Mouse (Mus musculus): ENCODE results near the gene Asphd1. TPM values are rescaled to one million over a fixed set of nuclear protein-coding genes. Genes with fewer than 3 reads are reported as not detected.

The Asphd1 gene
- polyA plus RNA-seq, 1 experiment from 2014 or later, result 6.5 TPM

- no peak for DNase-seq
- no peak for ATAC-seq (ENCODE audit: low FRiP score, low TSS enrichment)
Observed at GRCm38 (mm10) chr7:126976878-126977459, 27.6 kb upstream of the Asphd1 start.

GRCm38 (mm10) chr7:126975950-126976866, 26.8 kb upstream of the Asphd1 start, which contains the start of gene Cdiptos:
TSS of gene Cdiptos (minus strand) at chr7:126976098.
- WGBS, result under 1% methylated on average over 55 of the region's 55 CpGs
- H3K27me3 ChIP-seq (ENCODE audit: control insufficient read depth, insufficient read depth, low read length), result no peaks in the 10 kb centered on the region
- ATAC-seq (ENCODE audit: low FRiP score, low TSS enrichment), result peak; percentile 92
- H3K27ac ChIP-seq (replicated peaks; ENCODE audit: low read depth, low read length), result peak within 1 kb of the TSS; percentile 95
- peaks cover 11% of the 10 kb centered on the region for H3K4me1 ChIP-seq (ENCODE audit: control insufficient read depth, insufficient read depth, low read length)
- H3K9ac ChIP-seq (replicated peaks; ENCODE audit: low read length), result peak within 1 kb of the TSS; percentile 96
- peak within 1 kb of the TSS; percentile 92 for H3K4me2 ChIP-seq (ENCODE audit: low read length)
- H3K4me3 ChIP-seq (replicated peaks; ENCODE audit: low read depth, low read length), result peak within 1 kb of the TSS; percentile 90
- peaks cover 45% of the 10 kb centered on the region for H3K36me3 ChIP-seq (ENCODE audit: control insufficient read depth, insufficient read depth, low read length)
- H3K9me3 ChIP-seq (ENCODE audit: control insufficient read depth, low read length), result no peaks in the 10 kb centered on the region
- peak; percentile 99 for DNase-seq

More at GRCm38 (mm10) chr7:126976878-126977459, 27.6 kb upstream of the Asphd1 start:
- Histone ChIP-seq H3K36me3 (ENCODE audit: control insufficient read depth, insufficient read depth, low read length) (peaks cover 45% of the 10 kb centered on the region), H3K27me3 (ENCODE audit: control insufficient read depth, insufficient read depth, low read length) (no peaks in the 10 kb centered on the region), H3K9ac (replicated peaks; ENCODE audit: low read length) (peak overlapping the region; percentile 96), H3K4me3 (replicated peaks; ENCODE audit: low read depth, low read length) (peak overlapping the region; percentile 90), H3K27ac (replicated peaks; ENCODE audit: low read depth, low read length) (peak overlapping the region; percentile 95; the same call in 1 of the 2 replicates), H3K4me1 (ENCODE audit: control insufficient read depth, insufficient read depth, low read length) (peaks cover 11% of the 10 kb centered on the region), H3K9me3 (ENCODE audit: control insufficient read depth, low read length) (no peaks in the 10 kb centered on the region), H3K4me2 (ENCODE audit: low read length) (peak overlapping the region; percentile 92)
- 30% methylated on average over 14 of the region's 14 CpGs for WGBS

- no peaks in the 10 kb centered on the region for H3K9me3 ChIP-seq (ENCODE audit: control insufficient read depth, low read length)
- no peak for ATAC-seq (ENCODE audit: low FRiP score, low TSS enrichment)
- peak within 1 kb of the TSS; percentile 90 for H3K4me3 ChIP-seq (replicated peaks; ENCODE audit: low read depth, low read length)
- DNase-seq, result no peak
- H3K27ac ChIP-seq (replicated peaks; ENCODE audit: low read depth, low read length), result peak within 1 kb of the TSS; percentile 95
- peak within 1 kb of the TSS; percentile 96 for H3K9ac ChIP-seq (replicated peaks; ENCODE audit: low read length)
- H3K36me3 ChIP-seq (ENCODE audit: control insufficient read depth, insufficient read depth, low read length), result peaks cover 48% of the 10 kb centered on the region
- H3K4me2 ChIP-seq (ENCODE audit: low read length), result peak within 1 kb of the TSS; percentile 92
- 0% methylated on average over 1 of the region's 1 CpGs for WGBS
- peaks cover 11% of the 10 kb centered on the region for H3K4me1 ChIP-seq (ENCODE audit: control insufficient read depth, insufficient read depth, low read length)
- H3K27me3 ChIP-seq (ENCODE audit: control insufficient read depth, insufficient read depth, low read length), result no peaks in the 10 kb centered on the region
Observed at GRCm38 (mm10) chr7:126975893-126975949, 26.3 kb upstream of the Asphd1 start, which contains the start of gene Cdipt. TSS of gene Cdipt (plus strand) at chr7:126975914.

GRCm38 (mm10) chr7:126975493-126975892, 26.1 kb upstream of the Asphd1 start:
- no peak for DNase-seq
- Histone ChIP-seq H3K27me3 (ENCODE audit: control insufficient read depth, insufficient read depth, low read length) (no peaks in the 10 kb centered on the region), H3K27ac (replicated peaks; ENCODE audit: low read depth, low read length) (peak overlapping the region; percentile 95; the same call in 1 of the 2 replicates), H3K9me3 (ENCODE audit: control insufficient read depth, low read length) (no peaks in the 10 kb centered on the region), H3K36me3 (ENCODE audit: control insufficient read depth, insufficient read depth, low read length) (peaks cover 48% of the 10 kb centered on the region), H3K4me2 (ENCODE audit: low read length) (peak overlapping the region; percentile 92), H3K4me1 (ENCODE audit: control insufficient read depth, insufficient read depth, low read length) (peaks cover 11% of the 10 kb centered on the region), H3K9ac (replicated peaks; ENCODE audit: low read length) (no peak overlapping the region), H3K4me3 (replicated peaks; ENCODE audit: low read depth, low read length) (peak overlapping the region; percentile 90; the same call in 1 of the 2 replicates)
- ATAC-seq (ENCODE audit: low FRiP score, low TSS enrichment), result peak; percentile 5; the same call in 1 of the 2 replicates
- WGBS, result 11% methylated on average over 8 of the region's 8 CpGs

- 63% methylated on average over 6 of the region's 6 CpGs for WGBS
- H3K36me3 ChIP-seq (ENCODE audit: control insufficient read depth, insufficient read depth, low read length), result peaks cover 88% of the 10 kb centered on the region
- ATAC-seq (ENCODE audit: low FRiP score, low TSS enrichment), result no peak
Observed at GRCm38 (mm10) chr7:126967361-126967760, 18.0 kb upstream of the Asphd1 start.

GRCm38 (mm10) chr7:126965568-126965967, 16.2 kb upstream of the Asphd1 start:
- Histone ChIP-seq H3K36me3 (ENCODE audit: control insufficient read depth, insufficient read depth, low read length) (peaks cover 91% of the 10 kb centered on the region), H3K9me3 (ENCODE audit: control insufficient read depth, low read length) (no peaks in the 10 kb centered on the region), H3K4me2 (ENCODE audit: low read length) (no peak overlapping the region), H3K27me3 (ENCODE audit: control insufficient read depth, insufficient read depth, low read length) (no peaks in the 10 kb centered on the region), H3K9ac (replicated peaks; ENCODE audit: low read length) (no peak overlapping the region), H3K4me3 (replicated peaks; ENCODE audit: low read depth, low read length) (no peak overlapping the region), H3K27ac (replicated peaks; ENCODE audit: low read depth, low read length) (no peak overlapping the region), H3K4me1 (ENCODE audit: control insufficient read depth, insufficient read depth, low read length) (no peaks in the 10 kb centered on the region)
- DNase-seq, result no peak
- WGBS, result 70% methylated on average over 3 of the region's 3 CpGs
- ATAC-seq (ENCODE audit: low FRiP score, low TSS enrichment), result no peak

More at GRCm38 (mm10) chr7:126967361-126967760, 18.0 kb upstream of the Asphd1 start:
- Histone ChIP-seq H3K4me2 (ENCODE audit: low read length) (no peak overlapping the region), H3K4me1 (ENCODE audit: control insufficient read depth, insufficient read depth, low read length) (no peaks in the 10 kb centered on the region), H3K27ac (replicated peaks; ENCODE audit: low read depth, low read length) (no peak overlapping the region), H3K9me3 (ENCODE audit: control insufficient read depth, low read length) (no peaks in the 10 kb centered on the region), H3K9ac (replicated peaks; ENCODE audit: low read length) (no peak overlapping the region), H3K27me3 (ENCODE audit: control insufficient read depth, insufficient read depth, low read length) (no peaks in the 10 kb centered on the region), H3K4me3 (replicated peaks; ENCODE audit: low read depth, low read length) (no peak overlapping the region)
- no peak for DNase-seq

- peaks cover 91% of the 10 kb centered on the region for H3K36me3 ChIP-seq (ENCODE audit: control insufficient read depth, insufficient read depth, low read length)
- H3K9ac ChIP-seq (replicated peaks; ENCODE audit: low read length), result no peak overlapping the region
- no peak overlapping the region for H3K4me3 ChIP-seq (replicated peaks; ENCODE audit: low read depth, low read length)
- no peak for ATAC-seq (ENCODE audit: low FRiP score, low TSS enrichment)
- no peaks in the 10 kb centered on the region for H3K4me1 ChIP-seq (ENCODE audit: control insufficient read depth, insufficient read depth, low read length)
- H3K9me3 ChIP-seq (ENCODE audit: control insufficient read depth, low read length), result no peaks in the 10 kb centered on the region
- no peak overlapping the region for H3K4me2 ChIP-seq (ENCODE audit: low read length)
- DNase-seq, result peak; percentile 61
- H3K27me3 ChIP-seq (ENCODE audit: control insufficient read depth, insufficient read depth, low read length), result no peaks in the 10 kb centered on the region
- 30% methylated on average over 19 of the region's 19 CpGs for WGBS
- H3K27ac ChIP-seq (replicated peaks; ENCODE audit: low read depth, low read length), result no peak overlapping the region
Observed at GRCm38 (mm10) chr7:126963548-126964286, 14.3 kb upstream of the Asphd1 start.

- Histone ChIP-seq H3K27ac (replicated peaks; ENCODE audit: low read depth, low read length) (no peak overlapping the region), H3K4me1 (ENCODE audit: control insufficient read depth, insufficient read depth, low read length) (no peaks in the 10 kb centered on the region), H3K4me2 (ENCODE audit: low read length) (no peak overlapping the region), H3K9ac (replicated peaks; ENCODE audit: low read length) (no peak overlapping the region), H3K4me3 (replicated peaks; ENCODE audit: low read depth, low read length) (no peak overlapping the region), H3K36me3 (ENCODE audit: control insufficient read depth, insufficient read depth, low read length) (peaks cover 91% of the 10 kb centered on the region), H3K27me3 (ENCODE audit: control insufficient read depth, insufficient read depth, low read length) (no peaks in the 10 kb centered on the region), H3K9me3 (ENCODE audit: control insufficient read depth, low read length) (no peaks in the 10 kb centered on the region)
- 90% methylated on average over 4 of the region's 4 CpGs for WGBS
- ATAC-seq (ENCODE audit: low FRiP score, low TSS enrichment) (no peak), DNase-seq (no peak)
Observed at GRCm38 (mm10) chr7:126961965-126962364, 12.6 kb upstream of the Asphd1 start.

All from midbrain, embryonic 14.5 days (tissue).